Mouse (Mus musculus) embryonic facial prominence, embryonic 13.5 days (tissue): ENCODE results near the gene Svopl. TPM values are rescaled to one million over a fixed set of nuclear protein-coding genes. Genes with fewer than 3 reads are reported as not detected.

ENCODE experiments used
- ATAC-seq: fragments of 200-750 bp; cut with Nextera tagmentation; 2 replicates; pipeline ENCODE4 v1.8.0; 2017; ENCODE audit warnings: low read depth; ENCODE audit not compliant: insufficient number of reproducible peaks, insufficient read depth, low FRiP score, low TSS enrichment
- H3K27ac ChIP-seq: fragments of 300-500 bp; sonication (generic); 2 replicates; pipeline ENCODE4 v1.5.1; 2015; ENCODE audit warnings: moderate library complexity, mild to moderate bottlenecking, inconsistent platforms
- H3K27me3 ChIP-seq: fragments of 300-500 bp; sonication (generic); 2 replicates; pipeline ENCODE4 v1.6.1; 2015; ENCODE audit warnings: mild to moderate bottlenecking, inconsistent platforms
- H3K36me3 ChIP-seq: fragments of 300-500 bp; sonication (generic); 2 replicates; pipeline ENCODE4 v1.6.1; 2015; ENCODE audit warnings: mild to moderate bottlenecking, inconsistent platforms
- H3K4me1 ChIP-seq: fragments of 300-500 bp; sonication (generic); 2 replicates; pipeline ENCODE4 v1.6.1; 2015; ENCODE audit warnings: inconsistent platforms
- H3K4me2 ChIP-seq: fragments of 300-500 bp; sonication (generic); 2 replicates; pipeline ENCODE4 v1.6.1; 2015; ENCODE audit warnings: moderate library complexity, mild to moderate bottlenecking, inconsistent platforms
- H3K4me3 ChIP-seq: fragments of 300-500 bp; sonication (generic); 2 replicates; pipeline ENCODE4 v1.5.1; 2015; ENCODE audit warnings: mild to moderate bottlenecking, inconsistent platforms
- H3K9ac ChIP-seq: fragments of 300-500 bp; sonication (generic); 2 replicates; pipeline ENCODE4 v1.6.1; 2015; ENCODE audit warnings: mild to moderate bottlenecking, inconsistent platforms
- H3K9me3 ChIP-seq: fragments of 300-500 bp; sonication (generic); 2 replicates; pipeline ENCODE4 v1.6.1; 2016; ENCODE audit warnings: inconsistent platforms
- WGBS: fragments of 180-500 bp; shearing (Covaris S2); methylation state at CpG from one replicate; pipeline ENCODE4 v1.1.7; 2015; ENCODE audit warnings: mixed read lengths; 5-methylcytosine and 5-hydroxymethylcytosine counted together
- polyA plus RNA-seq: library from polyadenylated mRNA; unstranded; fragments of >200 nt; fragmentation: Nextera tagmentation; extraction: Ambion mirVana; gene quantifications from 2 replicates; pipeline ENCODE4 v1.2.1, GENCODE M21; 2015

Gene Svopl
- polyA plus RNA-seq, result 4.1 and 6.6 TPM in 2 replicates

DNA sequence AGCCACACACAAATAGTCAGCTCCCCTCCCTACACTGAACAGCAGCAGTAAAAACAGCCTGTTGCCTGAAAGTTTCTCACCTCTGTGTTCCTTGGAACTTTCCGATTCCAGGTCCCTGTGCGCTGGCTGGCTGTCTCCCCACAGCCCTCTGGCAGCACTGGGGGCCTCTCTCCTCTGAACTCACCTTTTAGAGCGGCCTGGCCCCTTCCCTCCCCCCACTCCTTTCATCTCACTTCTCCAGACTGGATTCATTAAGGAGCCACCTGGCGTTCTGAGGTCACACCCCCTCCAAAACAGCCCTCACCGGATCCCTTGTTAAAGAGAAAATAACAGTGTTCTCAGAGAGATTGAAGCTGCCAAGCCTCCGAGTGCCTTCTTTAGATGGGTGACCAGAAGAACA, at the start of gene Svopl:
Gene Svopl (minus strand): TSS at position 159 of the 400 bp plus-strand sequence.
- Histone ChIP-seq H3K4me1 (peaks cover 11% of the 10 kb centered on the region), H3K27ac (no peak within 1 kb of the TSS), H3K4me3 (no peak within 1 kb of the TSS), H3K9me3 (0 out of 2 replicates have a peak, but pooled peaks cover 4% of the 10 kb centered on the region), H3K36me3 (no peaks in the 10 kb centered on the region), H3K4me2 (0 out of 2 replicates have a peak within 1 kb of the TSS, but pooled peaks have one; percentile 1), H3K27me3 (no peaks in the 10 kb centered on the region), H3K9ac (no peak within 1 kb of the TSS)
- 10% methylated on average over 6 of the region's 6 CpGs for WGBS
- ATAC-seq, result no peak

DNA sequence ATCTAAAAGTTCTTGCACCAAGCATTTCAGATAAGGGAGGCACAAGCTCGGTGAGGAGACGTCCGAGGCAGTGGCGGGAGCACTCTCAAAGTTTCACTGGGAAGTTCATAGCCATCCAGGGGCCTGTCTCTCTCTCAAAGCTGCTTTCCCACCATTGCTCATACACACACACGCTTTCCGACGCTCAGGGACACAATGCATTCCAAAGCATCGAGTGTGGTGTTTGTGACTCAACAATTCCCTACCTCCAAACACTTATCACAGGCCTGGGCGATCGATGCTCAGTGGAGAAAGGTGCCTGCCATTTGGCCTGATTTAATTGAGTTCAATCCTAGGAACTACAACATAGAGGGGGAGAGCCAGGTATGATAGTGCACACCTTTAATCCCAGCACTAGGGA, 47.9 kb upstream of the Svopl start:
- no peak for ATAC-seq
- WGBS, result 90% methylated on average over 10 of the region's 10 CpGs
- no peak overlapping the region for H3K4me2 ChIP-seq
- peaks cover 4% of the 10 kb centered on the region; the same call in 1 of the 2 replicates for H3K9me3 ChIP-seq
- no peak overlapping the region for H3K9ac ChIP-seq
- H3K4me1 ChIP-seq, result 0 out of 2 replicates have a peak, but pooled peaks cover 2% of the 10 kb centered on the region
- no peak overlapping the region for H3K4me3 ChIP-seq
- H3K36me3 ChIP-seq, result no peaks in the 10 kb centered on the region
- no peak overlapping the region for H3K27ac ChIP-seq
- H3K27me3 ChIP-seq, result no peaks in the 10 kb centered on the region

- Histone ChIP-seq H3K4me3 (no peak overlapping the region), H3K9me3 (no peaks in the 10 kb centered on the region), H3K9ac (no peak overlapping the region), H3K4me2 (no peak overlapping the region), H3K27ac (no peak overlapping the region), H3K36me3 (no peaks in the 10 kb centered on the region), H3K4me1 (0 out of 2 replicates have a peak, but pooled peaks cover 7% of the 10 kb centered on the region), H3K27me3 (no peaks in the 10 kb centered on the region)
- ATAC-seq, result no peak
- 92% methylated on average over 8 of the region's 8 CpGs for WGBS
These were observed 45.7 kb upstream of the Svopl start for GRCm38 (mm10) chr6:38092539-38092938.

- Histone ChIP-seq H3K9ac (no peak overlapping the region), H3K4me3 (no peak overlapping the region), H3K36me3 (no peaks in the 10 kb centered on the region), H3K4me2 (no peak overlapping the region), H3K27ac (no peak overlapping the region), H3K27me3 (no peaks in the 10 kb centered on the region), H3K4me1 (peaks cover 7% of the 10 kb centered on the region), H3K9me3 (no peaks in the 10 kb centered on the region)
- no peak for ATAC-seq
- WGBS, result 63% methylated on average over 9 of the region's 9 CpGs
These were observed 40.6 kb upstream of the Svopl start for GRCm38 (mm10) chr6:38087242-38088026.

DNA sequence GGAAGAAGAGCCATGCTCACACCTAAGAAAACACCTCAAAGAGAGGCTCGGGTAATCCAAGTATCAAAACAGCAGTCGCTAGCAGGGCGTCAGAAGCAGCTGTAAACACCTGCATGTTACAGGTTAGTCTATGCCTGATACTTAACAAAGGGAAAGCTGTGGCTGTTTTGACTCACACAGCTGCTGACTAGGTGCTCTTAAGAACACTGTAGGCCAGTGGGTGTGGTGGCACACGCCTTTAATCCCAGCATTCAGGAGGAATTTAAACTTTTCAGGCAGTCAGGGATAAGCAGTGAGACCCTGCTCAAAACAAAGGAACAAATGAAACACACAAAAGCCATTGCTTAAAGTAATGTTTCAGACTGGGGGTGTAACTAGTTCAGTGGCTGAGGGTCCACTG, 36.4 kb upstream of the Svopl start:
- Histone ChIP-seq H3K27ac (no peak overlapping the region), H3K4me3 (no peak overlapping the region), H3K9ac (no peak overlapping the region), H3K36me3 (no peaks in the 10 kb centered on the region), H3K4me1 (peaks cover 24% of the 10 kb centered on the region), H3K4me2 (no peak overlapping the region), H3K9me3 (no peaks in the 10 kb centered on the region), H3K27me3 (no peaks in the 10 kb centered on the region)
- 36% methylated on average over 4 of the region's 4 CpGs for WGBS
- no peak for ATAC-seq

GRCm38 (mm10) chr6:38081727-38082341, 35.0 kb upstream of the Svopl start:
- Histone ChIP-seq H3K9me3 (no peaks in the 10 kb centered on the region), H3K36me3 (no peaks in the 10 kb centered on the region), H3K4me3 (no peak overlapping the region), H3K27ac (peak overlapping the region; percentile 39), H3K9ac (no peak overlapping the region), H3K4me2 (no peak overlapping the region), H3K4me1 (peaks cover 18% of the 10 kb centered on the region), H3K27me3 (no peaks in the 10 kb centered on the region)
- 36% methylated on average over 11 of the region's 11 CpGs for WGBS
- ATAC-seq, result no peak

DNA sequence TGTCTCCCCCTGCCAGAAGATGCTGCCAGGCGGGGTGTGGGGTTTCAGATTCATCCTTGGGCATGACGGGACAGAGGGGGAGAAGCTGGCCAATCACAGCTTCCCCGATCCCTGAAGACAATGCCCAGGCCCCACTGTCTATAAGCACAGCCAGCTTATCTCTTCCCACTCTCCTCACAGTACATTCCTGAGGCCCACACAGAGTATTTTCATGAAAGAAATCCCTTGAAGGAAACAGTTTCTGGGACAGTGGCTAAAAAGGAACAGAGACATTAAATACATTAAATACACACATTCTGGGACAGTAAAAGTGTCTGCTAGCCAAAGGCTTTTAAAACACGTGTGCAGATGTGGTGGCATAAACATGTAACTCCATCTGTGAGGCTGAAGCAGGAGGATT, 33.6 kb upstream of the Svopl start:
- H3K27me3 ChIP-seq, result no peaks in the 10 kb centered on the region
- no peak overlapping the region for H3K27ac ChIP-seq
- 46% methylated on average over 4 of the region's 4 CpGs for WGBS
- no peak overlapping the region for H3K9ac ChIP-seq
- H3K4me3 ChIP-seq, result no peak overlapping the region
- ATAC-seq, result 0 out of 2 replicates have a peak, but pooled peaks have one; percentile 38
- H3K4me2 ChIP-seq, result no peak overlapping the region
- H3K4me1 ChIP-seq, result peaks cover 18% of the 10 kb centered on the region
- no peaks in the 10 kb centered on the region for H3K36me3 ChIP-seq
- no peaks in the 10 kb centered on the region for H3K9me3 ChIP-seq

- 87% methylated on average over 3 of the region's 3 CpGs for WGBS
- no peak overlapping the region for H3K9ac ChIP-seq
- no peak for ATAC-seq
- no peak overlapping the region for H3K27ac ChIP-seq
- H3K9me3 ChIP-seq, result no peaks in the 10 kb centered on the region; the same call in 1 of the 2 replicates
- H3K27me3 ChIP-seq, result no peaks in the 10 kb centered on the region
- no peak overlapping the region for H3K4me3 ChIP-seq
- no peak overlapping the region for H3K4me2 ChIP-seq
- no peaks in the 10 kb centered on the region for H3K36me3 ChIP-seq
- H3K4me1 ChIP-seq, result no peaks in the 10 kb centered on the region
These were observed 26.8 kb upstream of the Svopl start for GRCm38 (mm10) chr6:38073592-38073991.

GRCm38 (mm10) chr6:38072137-38072796, 25.5 kb upstream of the Svopl start:
- Histone ChIP-seq H3K9me3 (no peaks in the 10 kb centered on the region; the same call in 1 of the 2 replicates), H3K4me2 (no peak overlapping the region), H3K27ac (no peak overlapping the region), H3K4me1 (no peaks in the 10 kb centered on the region), H3K9ac (no peak overlapping the region), H3K4me3 (no peak overlapping the region), H3K27me3 (no peaks in the 10 kb centered on the region), H3K36me3 (no peaks in the 10 kb centered on the region)
- WGBS, result 82% methylated on average over 5 of the region's 5 CpGs
- no peak for ATAC-seq

GRCm38 (mm10) chr6:38071256-38071655, 24.5 kb upstream of the Svopl start:
- H3K4me1 ChIP-seq, result no peaks in the 10 kb centered on the region
- H3K4me3 ChIP-seq, result no peak overlapping the region
- ATAC-seq, result no peak
- H3K36me3 ChIP-seq, result no peaks in the 10 kb centered on the region
- H3K9me3 ChIP-seq, result no peaks in the 10 kb centered on the region; the same call in 1 of the 2 replicates
- no peak overlapping the region for H3K4me2 ChIP-seq
- 89% methylated on average over 4 of the region's 4 CpGs for WGBS
- H3K9ac ChIP-seq, result no peak overlapping the region
- H3K27me3 ChIP-seq, result no peaks in the 10 kb centered on the region
- H3K27ac ChIP-seq, result no peak overlapping the region

DNA sequence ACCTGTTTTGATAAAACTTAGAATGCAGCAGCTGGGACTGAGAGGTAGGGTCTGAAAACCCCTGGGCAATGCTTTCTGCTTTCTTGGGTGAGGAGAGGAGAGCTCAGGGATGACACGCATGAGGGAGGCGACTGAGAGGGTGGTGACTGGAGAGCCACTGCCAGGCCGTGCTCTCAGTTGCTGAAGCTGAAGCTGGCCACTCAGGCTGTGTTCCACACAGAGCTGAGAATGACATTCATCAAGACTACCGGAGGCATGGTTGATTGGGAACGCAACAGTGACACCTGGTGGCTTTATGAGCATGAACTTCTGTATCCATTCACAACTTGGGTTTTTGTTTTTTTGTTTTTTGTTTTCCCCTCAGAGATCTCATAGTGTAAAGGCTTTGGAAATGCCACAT, 19.4 kb upstream of the Svopl start:
- ATAC-seq, result no peak
- Histone ChIP-seq H3K36me3 (no peaks in the 10 kb centered on the region), H3K4me3 (no peak overlapping the region), H3K9me3 (no peaks in the 10 kb centered on the region), H3K27ac (no peak overlapping the region), H3K4me2 (no peak overlapping the region), H3K9ac (no peak overlapping the region), H3K4me1 (peaks cover 14% of the 10 kb centered on the region), H3K27me3 (no peaks in the 10 kb centered on the region)
- WGBS, result 3% methylated on average over 5 of the region's 5 CpGs
